Mouse (Mus musculus) cerebellum, postnatal 10 days (tissue): Measurements from ENCODE around the gene St3gal2.
"Not testable (repeated sequence)": the region's sequence is repeated elsewhere in the genome, so short reads cannot be mapped to it uniquely, and the experiment has no call there.

Experiments
- DNase-seq, 2 experiments: peaks; one replicate each; pipeline ENCODE4 v3.0.0; 2021; ENCODE audit warnings: mixed read lengths in 2 of 2

The St3gal2 gene

GRCm38 (mm10) chr8:110945716-110946115 is 26.0 kb downstream of the St3gal2 start:
- no peak for DNase-seq

- no peak for DNase-seq
These were observed 30.4 kb downstream of the St3gal2 start for GRCm38 (mm10) chr8:110950065-110950484.

- no peak for DNase-seq
These were observed 35.1 kb downstream of the St3gal2 start for GRCm38 (mm10) chr8:110954776-110955175.

- peak; percentile 72 to 85 for DNase-seq
These were observed 37.1 kb downstream of the St3gal2 start for GRCm38 (mm10) chr8:110956619-110957450.

GRCm38 (mm10) chr8:110957471-110957870 is 37.7 kb downstream of the St3gal2 start:
- DNase-seq: peak; percentile 78 to 81

- peak; percentile 50 to 56 for DNase-seq
These were observed 38.4 kb downstream of the St3gal2 start for GRCm38 (mm10) chr8:110958135-110958534.

- peak in 1 of 2 experiments; percentile 29 for DNase-seq
These were observed 38.8 kb downstream of the St3gal2 start for GRCm38 (mm10) chr8:110958553-110958952.

- DNase-seq: peak; percentile 90 to 91
These were observed 39.5 kb downstream of the St3gal2 start for GRCm38 (mm10) chr8:110959071-110959780.

- peak; percentile 93 to 96 for DNase-seq
These were observed 40.2 kb downstream of the St3gal2 start for GRCm38 (mm10) chr8:110959906-110960305.

GRCm38 (mm10) chr8:110963051-110963450 is 43.3 kb downstream of the St3gal2 start:
- DNase-seq: no peak

GRCm38 (mm10) chr8:110964666-110965065 is 44.9 kb downstream of the St3gal2 start:
- DNase-seq: no peak

- DNase-seq: peak; percentile 91 to 95
These were observed 45.9 kb downstream of the St3gal2 start for GRCm38 (mm10) chr8:110965594-110965993.

- DNase-seq: no peak
These were observed 46.9 kb downstream of the St3gal2 start for GRCm38 (mm10) chr8:110966586-110966985.

- DNase-seq: peak; percentile 78 to 85
These were observed 47.6 kb downstream of the St3gal2 start for GRCm38 (mm10) chr8:110967326-110967725.

- peak; percentile 90 to 92 for DNase-seq
These were observed 50.4 kb downstream of the St3gal2 start for GRCm38 (mm10) chr8:110969910-110970770.

- DNase-seq: not testable (repeated sequence)
These were observed 56.8 kb downstream of the St3gal2 start for GRCm38 (mm10) chr8:110976532-110976931.

GRCm38 (mm10) chr8:110977987-110978386 is 58.3 kb downstream of the St3gal2 start:
- not testable (repeated sequence) for DNase-seq

- no peak for DNase-seq
These were observed 61.6 kb downstream of the St3gal2 start for GRCm38 (mm10) chr8:110981304-110981703.

- DNase-seq: no peak
These were observed 68.4 kb downstream of the St3gal2 start for GRCm38 (mm10) chr8:110987805-110988744.

GRCm38 (mm10) chr8:110990017-110990416 is 70.3 kb downstream of the St3gal2 start:
- no peak for DNase-seq

- DNase-seq: peak in 1 of 2 experiments; percentile 12
These were observed 77.1 kb downstream of the St3gal2 start for GRCm38 (mm10) chr8:110996641-110997430.
